In the genomic region with DNA sequence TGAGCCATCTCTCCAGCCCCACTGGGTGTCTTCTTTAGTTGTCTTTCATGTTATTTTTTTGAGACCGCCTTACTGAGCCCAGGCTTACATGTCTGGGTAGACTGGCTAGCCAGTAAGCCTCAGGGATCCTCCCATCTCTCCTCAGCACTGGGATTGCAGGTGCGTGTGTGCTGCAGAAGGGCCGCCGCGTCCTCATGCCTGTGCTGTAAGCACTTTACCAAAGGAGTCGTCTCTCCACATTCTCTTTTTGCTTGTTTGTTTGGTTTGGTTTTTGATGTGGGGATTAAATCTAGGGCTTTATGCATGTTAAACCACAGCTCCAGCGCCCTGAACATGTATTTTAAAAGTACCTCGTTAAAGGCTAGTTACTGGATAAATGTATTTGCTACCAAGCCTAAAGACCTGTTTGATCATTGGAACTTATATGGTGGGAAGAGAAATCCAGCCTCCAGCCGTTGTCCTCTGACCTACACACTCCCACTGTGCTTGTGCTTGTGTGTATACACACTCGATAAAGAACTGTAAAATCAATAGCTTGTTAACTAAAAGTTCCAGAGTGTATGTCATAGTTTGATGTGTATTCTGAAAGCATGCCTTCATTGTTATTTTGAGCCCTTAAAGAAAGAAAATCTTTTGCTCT, we compare ENCODE assay signal across 11 mouse cellular contexts. TPM values are rescaled to one million over a fixed set of nuclear protein-coding genes. Genes with fewer than 3 reads are reported as not detected.
A peak's percentile ranks its signal among the peaks of the same experiment; 100 is the strongest.
DNase-seq lines count a peak whose midpoint lies in the region; ATAC-seq and TF ChIP-seq lines count a peak whose summit lies in the region.
"Had no signal": no experiment of that assay in that cellular context is flagged by ENCODE, and none has a peak within 500 bp of the region (broad histone marks: within the 10 kb centered on the region; RNA-seq: fewer than 3 reads in every experiment).

No protein-coding gene starts in this region.

- H3K9ac ChIP-seq in embryonic facial prominence, embryonic 13.5 days, result no peak overlapping the region
- no peak overlapping the region for H3K9ac ChIP-seq in lung, embryonic 14.5 days
- no peak overlapping the region for H3K9ac ChIP-seq in liver, embryonic 14.5 days (replicated peaks)
- no peak overlapping the region for H3K9ac ChIP-seq in kidney, embryonic 14.5 days (ENCODE audit: low read depth, low read length)

- H3K4me3 ChIP-seq in embryonic facial prominence, embryonic 13.5 days, result no peak overlapping the region
- no peak overlapping the region for H3K4me3 ChIP-seq in embryonic facial prominence, embryonic 10.5 days
- H3K4me3 ChIP-seq in lung, embryonic 14.5 days (ENCODE audit: low read depth, low read length), result no peak overlapping the region
- no peak overlapping the region for H3K4me3 ChIP-seq in liver, embryonic 14.5 days (ENCODE audit: insufficient read depth in 1 of 2, low read depth in 2 of 2, low read length in 2 of 2)
- H3K4me3 ChIP-seq in kidney, embryonic 14.5 days (ENCODE audit: low read length), result no peak overlapping the region
- H3K4me3 ChIP-seq: hindbrain, embryonic 10.5 days had no signal

- no peaks in the 10 kb centered on the region for H3K9me3 ChIP-seq in embryonic facial prominence, embryonic 13.5 days
- H3K9me3 ChIP-seq in embryonic facial prominence, embryonic 10.5 days, result no peaks in the 10 kb centered on the region
- no peaks in the 10 kb centered on the region for H3K9me3 ChIP-seq in lung, embryonic 14.5 days (ENCODE audit: low read depth, low read length)
- no peaks in the 10 kb centered on the region for H3K9me3 ChIP-seq in liver, embryonic 14.5 days (ENCODE audit: control insufficient read depth, low read length)
- H3K9me3 ChIP-seq in kidney, embryonic 14.5 days (ENCODE audit: control insufficient read depth, low read length), result no peaks in the 10 kb centered on the region
- H3K9me3 ChIP-seq: hindbrain, embryonic 10.5 days had no signal

- 72% methylated on average over 10 of the region's 10 CpGs for WGBS in embryonic facial prominence, embryonic 13.5 days
- 85% methylated on average over 10 of the region's 10 CpGs for WGBS in embryonic facial prominence, embryonic 10.5 days
- WGBS in lung, embryonic 14.5 days, result 67% methylated on average over 10 of the region's 10 CpGs
- 63% methylated on average over 10 of the region's 10 CpGs for WGBS in liver, embryonic 14.5 days (ENCODE audit: insufficient replicate concordance)
- WGBS in kidney, embryonic 14.5 days, result 84% methylated on average over 10 of the region's 10 CpGs

- H3K4me1 ChIP-seq in embryonic facial prominence, embryonic 13.5 days, result peaks cover 26% of the 10 kb centered on the region
- peaks cover 18% of the 10 kb centered on the region for H3K4me1 ChIP-seq in embryonic facial prominence, embryonic 10.5 days
- H3K4me1 ChIP-seq in lung, embryonic 14.5 days (ENCODE audit: insufficient read depth), result peaks cover 10% of the 10 kb centered on the region
- peaks cover 23 to 47% of the 10 kb centered on the region in 2 experiments for H3K4me1 ChIP-seq in liver, embryonic 14.5 days (replicated peaks; ENCODE audit: control insufficient read depth in 2 of 2, insufficient read depth in 2 of 2, low read length in 1 of 2)
- peaks cover 7% of the 10 kb centered on the region; the same call in 1 of the 2 replicates for H3K4me1 ChIP-seq in kidney, embryonic 14.5 days (ENCODE audit: control insufficient read depth, insufficient read depth, low read length)

- ATAC-seq in embryonic facial prominence, embryonic 13.5 days (ENCODE audit: insufficient number of reproducible peaks, insufficient read depth, low FRiP score, low TSS enrichment, low read depth), result no peak
- no peak for ATAC-seq in lung, embryonic 14.5 days (ENCODE audit: insufficient read depth)
- ATAC-seq in liver, embryonic 14.5 days (ENCODE audit: insufficient read depth), result no peak
- ATAC-seq in kidney, embryonic 14.5 days (ENCODE audit: low FRiP score, low TSS enrichment), result no peak

- peaks cover 24% of the 10 kb centered on the region for H3K36me3 ChIP-seq in embryonic facial prominence, embryonic 13.5 days
- peaks cover 25% of the 10 kb centered on the region for H3K36me3 ChIP-seq in embryonic facial prominence, embryonic 10.5 days (replicated peaks)
- H3K36me3 ChIP-seq in lung, embryonic 14.5 days (ENCODE audit: insufficient read depth), result peaks cover 21% of the 10 kb centered on the region
- H3K36me3 ChIP-seq in liver, embryonic 14.5 days (replicated peaks; ENCODE audit: control insufficient read depth, insufficient read depth, low read depth), result peaks cover 6% of the 10 kb centered on the region
- H3K36me3 ChIP-seq in kidney, embryonic 14.5 days (ENCODE audit: control insufficient read depth, insufficient read depth, low read length), result peaks cover 7% of the 10 kb centered on the region; the same call in 1 of the 2 replicates

- no peak overlapping the region for H3K4me2 ChIP-seq in embryonic facial prominence, embryonic 13.5 days
- no peak overlapping the region for H3K4me2 ChIP-seq in lung, embryonic 14.5 days
- H3K4me2 ChIP-seq in liver, embryonic 14.5 days (ENCODE audit: low read depth), result peak overlapping the region; percentile 1; the same call in 1 of the 2 replicates
- H3K4me2 ChIP-seq in kidney, embryonic 14.5 days (replicated peaks; ENCODE audit: low read depth, low read length), result no peak overlapping the region

- TF ChIP-seq EP300 in liver, embryonic 14.5 days (IDR thresholded peaks at IDR 0.05; ENCODE audit: low read depth), result no peak

- H3K27me3 ChIP-seq in embryonic facial prominence, embryonic 13.5 days, result no peaks in the 10 kb centered on the region
- no peaks in the 10 kb centered on the region for H3K27me3 ChIP-seq in embryonic facial prominence, embryonic 10.5 days (replicated peaks; ENCODE audit: low read depth, poor library complexity, severe bottlenecking)
- no peaks in the 10 kb centered on the region for H3K27me3 ChIP-seq in lung, embryonic 14.5 days (ENCODE audit: insufficient read depth, low read length)
- no peaks in the 10 kb centered on the region for H3K27me3 ChIP-seq in liver, embryonic 14.5 days (ENCODE audit: control insufficient read depth, insufficient read depth, low read length)
- no peaks in the 10 kb centered on the region for H3K27me3 ChIP-seq in kidney, embryonic 14.5 days (ENCODE audit: control insufficient read depth, insufficient read depth, low read length)

- DNase-seq in embryonic facial prominence, embryonic 10.5 days (ENCODE audit: low spot score), result no peak
- no peak for DNase-seq in lung, embryonic 14.5 days
- DNase-seq in lung, postnatal 4 days, result no peak
- DNase-seq in liver, embryonic 14.5 days (ENCODE audit: low read depth in 3 of 3, low spot score in 3 of 3), result no peak
- peak; percentile 59 for DNase-seq in thymus, postnatal 14 days
- no peak for DNase-seq in spleen, adult 12 weeks (ENCODE audit: low spot score)
- DNase-seq: adrenal gland, adult 8-10 months; kidney, postnatal 10 days had no signal

- no peak for TF ChIP-seq CTCF in lung, embryonic 14.5 days (IDR thresholded peaks at IDR 0.05; ENCODE audit: low read depth)
- TF ChIP-seq CTCF in liver, embryonic 14.5 days (IDR thresholded peaks at IDR 0.05; ENCODE audit: low read depth), result no peak

- H3K27ac ChIP-seq in embryonic facial prominence, embryonic 13.5 days, result peak overlapping the region; percentile 39; the same call in 1 of the 2 replicates
- no peak overlapping the region for H3K27ac ChIP-seq in embryonic facial prominence, embryonic 10.5 days (replicated peaks)
- 0 out of 2 replicates have a peak overlapping the region, but pooled peaks have one; percentile 2 for H3K27ac ChIP-seq in lung, embryonic 14.5 days (ENCODE audit: low read depth)
- peak overlapping the region; percentile 3 for H3K27ac ChIP-seq in liver, embryonic 14.5 days
- no peak overlapping the region for H3K27ac ChIP-seq in kidney, embryonic 14.5 days (ENCODE audit: low read depth, low read length)
- H3K27ac ChIP-seq: hindbrain, embryonic 10.5 days had no signal

RNA-seq across cellular contexts. Expression of a gene that starts 24.9 kb away (rescaled TPM):
- 16.1 and 18.5 TPM in 2 replicates for polyA plus RNA-seq in embryonic facial prominence, embryonic 13.5 days (2015; fragmentation: Nextera tagmentation; extraction: Ambion mirVana)
- polyA plus RNA-seq in embryonic facial prominence, embryonic 10.5 days (2016; fragmentation: Nextera tagmentation; extraction: Ambion mirVana), result 19.0 TPM in 2 replicates
- polyA plus RNA-seq in lung, embryonic 14.5 days (2014; fragmentation: Nextera tagmentation; extraction: Ambion mirVana), result 23.4 and 23.5 TPM in 2 replicates
- 6.4 and 6.5 TPM in 2 replicates for polyA plus RNA-seq in liver, embryonic 14.5 days (2012; rRNA removed)
- 6.8 and 7.2 TPM in 2 replicates for polyA plus RNA-seq in liver, embryonic 14.5 days (2014; fragmentation: Nextera tagmentation; extraction: Ambion mirVana)
- polyA plus RNA-seq in kidney, embryonic 14.5 days (2014; fragmentation: Nextera tagmentation; extraction: Ambion mirVana), result 10.6 and 25.4 TPM in 2 replicates

Comparison
In these comparisons a context has a peak if more than half of its experiments do, and no peak if none do; other contexts are left out.
1. H3K27ac ChIP-seq: peak in embryonic facial prominence, embryonic 13.5 days (single experiment), lung, embryonic 14.5 days (single experiment) and liver, embryonic 14.5 days (single experiment); none in embryonic facial prominence, embryonic 10.5 days (single experiment) and kidney, embryonic 14.5 days (single experiment).